Mouse (Mus musculus): ENCODE data around the gene Rfpl4. TPM values are rescaled to one million over a fixed set of nuclear protein-coding genes. Genes with fewer than 3 reads are reported as not detected.
"Not testable (repeated sequence)": the region's sequence is repeated elsewhere in the genome, so short reads cannot be mapped to it uniquely, and the experiment has no call there.

The Rfpl4 gene
- not detected in 2 replicates for total RNA-seq (2014; rRNA removed)
- polyA plus RNA-seq (2015; fragmentation: Nextera tagmentation; extraction: Ambion mirVana), result not detected in 2 replicates

DNA sequence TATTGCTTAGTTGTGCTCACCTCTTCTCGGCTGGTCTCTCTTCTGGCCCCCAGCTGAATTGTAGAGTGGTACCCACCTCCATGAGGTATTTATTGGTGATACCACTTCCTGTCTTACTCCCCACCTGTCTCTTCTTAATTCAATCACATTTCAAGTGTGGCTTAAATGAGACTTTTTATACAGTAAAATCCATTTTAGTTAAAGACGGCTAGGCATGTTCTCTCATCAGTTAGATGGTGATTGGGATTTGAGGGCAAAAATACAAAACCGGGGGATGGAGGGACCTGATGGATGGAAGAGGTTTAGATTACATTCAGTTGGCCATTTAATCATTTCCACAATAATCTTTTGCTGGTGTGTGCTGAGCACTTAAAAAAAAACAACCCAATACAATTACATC is at the start of gene Rfpl4:
Gene Rfpl4 (minus strand): TSS at position 101 of the 400 bp plus-strand sequence.
- WGBS, result 96% methylated on average over 3 of the region's 3 CpGs
- no peak within 1 kb of the TSS for H3K9ac ChIP-seq
- TF ChIP-seq CTCF (IDR thresholded peaks at IDR 0.05; ENCODE audit: low read depth), result no peak
- H3K36me3 ChIP-seq (ENCODE audit: insufficient read depth), result no peaks in the 10 kb centered on the region
- no peak within 1 kb of the TSS for H3K4me2 ChIP-seq (ENCODE audit: low read depth)
- no peaks in the 10 kb centered on the region for H3K9me3 ChIP-seq (ENCODE audit: low read length)
- ATAC-seq (no peak), DNase-seq (no peak)
- no peaks in the 10 kb centered on the region for H3K4me1 ChIP-seq (ENCODE audit: insufficient read depth)
- H3K27ac ChIP-seq (ENCODE audit: low read depth, low read length), result no peak within 1 kb of the TSS
- H3K4me3 ChIP-seq (ENCODE audit: low read depth, low read length), result no peak within 1 kb of the TSS
- H3K27me3 ChIP-seq (ENCODE audit: insufficient read depth, low read length), result no peaks in the 10 kb centered on the region

- not testable (repeated sequence) for H3K4me3 ChIP-seq (ENCODE audit: low read depth, low read length); H3K9ac ChIP-seq; DNase-seq; H3K4me1 ChIP-seq (ENCODE audit: insufficient read depth); H3K27ac ChIP-seq (ENCODE audit: low read depth, low read length); H3K27me3 ChIP-seq (ENCODE audit: insufficient read depth, low read length); ATAC-seq; H3K36me3 ChIP-seq (ENCODE audit: insufficient read depth); H3K9me3 ChIP-seq (ENCODE audit: low read length); H3K4me2 ChIP-seq (ENCODE audit: low read depth)
Observed at GRCm38 (mm10) chr7:5149570-5149969, 32.8 kb upstream of the Rfpl4 start, which contains the start of gene Vmn1r55. Gene Vmn1r55 (minus strand): TSS chr7:5149670.

DNA sequence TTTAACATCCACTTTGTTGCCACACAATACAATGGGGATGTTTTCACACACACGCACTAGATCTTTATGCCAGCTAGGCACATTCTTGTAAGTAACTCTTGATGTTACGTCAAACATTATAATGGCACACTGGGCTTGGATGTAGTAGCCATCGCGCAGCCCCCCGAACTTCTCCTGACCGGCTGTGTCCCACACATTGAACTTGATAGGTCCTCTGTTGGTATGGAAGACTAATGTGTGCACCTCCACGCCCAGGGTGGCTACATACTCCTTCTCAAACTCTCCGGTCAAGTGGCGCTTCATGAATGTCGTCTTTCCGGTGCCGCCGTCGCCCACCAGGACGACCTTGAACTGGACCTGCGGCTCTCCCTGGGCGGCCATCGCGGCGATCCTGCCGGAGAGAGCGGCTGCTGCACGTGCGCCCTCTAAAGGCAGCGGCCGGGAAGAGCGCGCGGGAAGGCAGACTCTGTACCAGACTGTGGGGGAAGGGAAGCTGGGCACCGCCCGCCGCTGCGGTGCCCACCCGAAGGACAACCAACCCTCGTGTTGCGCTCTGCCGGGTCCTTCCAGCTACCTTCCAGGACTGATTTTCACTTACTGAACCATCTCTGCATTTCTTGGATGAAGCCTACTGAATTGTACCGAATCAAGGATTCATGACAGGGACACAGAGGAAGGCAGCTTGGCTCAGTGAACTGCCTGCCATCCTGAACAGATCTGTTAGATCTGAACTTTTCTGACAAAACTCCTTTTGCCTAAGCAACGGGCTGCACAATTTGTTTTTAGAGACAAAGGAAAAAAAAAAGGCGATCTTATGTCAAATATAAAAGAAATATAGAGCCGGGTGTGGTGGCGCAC is 9.0 kb upstream of the Rfpl4 start, which contains the start of gene Rasl2-9:
Gene Rasl2-9 (minus strand): TSS at position 402 of the 858 bp plus-strand sequence.
- TF ChIP-seq CTCF (IDR thresholded peaks at IDR 0.05; ENCODE audit: low read depth), result peak; percentile 80
- no peak within 1 kb of the TSS for H3K27ac ChIP-seq (ENCODE audit: low read depth, low read length)
- H3K4me2 ChIP-seq (ENCODE audit: low read depth), result peak within 1 kb of the TSS; percentile 55
- H3K36me3 ChIP-seq (ENCODE audit: insufficient read depth), result no peaks in the 10 kb centered on the region
- H3K4me3 ChIP-seq (ENCODE audit: low read depth, low read length), result peak within 1 kb of the TSS; percentile 30
- H3K4me1 ChIP-seq (ENCODE audit: insufficient read depth), result no peaks in the 10 kb centered on the region; the same call in 1 of the 2 replicates
- H3K9me3 ChIP-seq (ENCODE audit: low read length), result no peaks in the 10 kb centered on the region
- H3K9ac ChIP-seq, result peak within 1 kb of the TSS; percentile 42
- DNase-seq, result peak; percentile 73
- 19% methylated on average over 42 of the region's 42 CpGs for WGBS
- ATAC-seq, result peak; percentile 92
- H3K27me3 ChIP-seq (ENCODE audit: insufficient read depth, low read length), result no peaks in the 10 kb centered on the region

DNA sequence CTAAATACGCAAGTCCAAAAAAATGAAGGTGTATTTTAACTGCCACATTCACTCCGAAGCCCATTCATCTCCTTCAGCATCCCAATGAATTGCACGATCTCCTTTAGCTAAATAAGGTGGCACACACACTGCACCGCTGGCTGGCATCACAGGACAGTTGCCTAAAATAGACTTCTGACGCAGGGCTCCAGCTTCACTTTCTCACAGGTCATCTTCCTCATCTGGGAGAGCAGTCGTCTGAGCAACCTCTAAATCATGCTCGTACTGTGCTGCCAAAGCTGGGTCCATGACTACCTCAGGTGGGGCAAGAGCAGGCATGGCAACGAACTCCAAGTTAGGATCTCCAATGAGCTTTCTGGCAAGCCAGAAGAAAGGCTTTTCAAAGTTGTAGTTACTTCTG is 8.3 kb upstream of the Rfpl4 start:
- Histone ChIP-seq H3K4me1 (ENCODE audit: insufficient read depth) (no peaks in the 10 kb centered on the region; the same call in 1 of the 2 replicates), H3K9me3 (ENCODE audit: low read length) (no peaks in the 10 kb centered on the region), H3K4me2 (ENCODE audit: low read depth) (no peak overlapping the region), H3K27me3 (ENCODE audit: insufficient read depth, low read length) (no peaks in the 10 kb centered on the region), H3K4me3 (ENCODE audit: low read depth, low read length) (no peak overlapping the region), H3K9ac (no peak overlapping the region), H3K36me3 (ENCODE audit: insufficient read depth) (no peaks in the 10 kb centered on the region), H3K27ac (ENCODE audit: low read depth, low read length) (no peak overlapping the region)
- 88% methylated on average over 8 of the region's 8 CpGs for WGBS
- DNase-seq (no peak), ATAC-seq (no peak)
- TF ChIP-seq CTCF (IDR thresholded peaks at IDR 0.05; ENCODE audit: low read depth), result no peak

DNA sequence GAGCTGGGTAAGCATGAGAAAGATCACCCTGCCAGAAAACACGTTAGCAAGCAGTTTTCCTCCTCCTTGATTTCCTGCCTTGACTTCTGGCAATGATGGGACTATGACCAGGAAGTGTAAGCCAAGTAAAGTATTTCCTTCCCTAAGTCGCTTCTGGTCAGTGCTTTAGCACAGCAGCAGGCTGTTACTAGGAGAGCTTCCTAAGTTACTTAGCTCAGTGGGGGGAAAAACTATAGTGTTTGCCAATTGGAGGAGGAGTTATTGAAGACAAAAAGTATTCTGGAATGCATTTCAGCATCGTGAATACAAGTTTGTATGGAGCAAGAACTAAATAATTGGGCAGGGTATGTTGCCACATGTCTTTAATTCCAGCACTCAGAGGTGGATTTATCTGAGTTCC is 4.0 kb downstream of the Rfpl4 start:
- no peaks in the 10 kb centered on the region for H3K9me3 ChIP-seq (ENCODE audit: low read length)
- DNase-seq (no peak), ATAC-seq (no peak)
- H3K4me3 ChIP-seq (ENCODE audit: low read depth, low read length), result no peak overlapping the region
- H3K4me1 ChIP-seq (ENCODE audit: insufficient read depth), result no peaks in the 10 kb centered on the region
- H3K9ac ChIP-seq, result no peak overlapping the region
- TF ChIP-seq CTCF (IDR thresholded peaks at IDR 0.05; ENCODE audit: low read depth), result no peak
- H3K27ac ChIP-seq (ENCODE audit: low read depth, low read length), result no peak overlapping the region
- WGBS, result 25% methylated on average over 3 of the region's 3 CpGs
- no peaks in the 10 kb centered on the region for H3K36me3 ChIP-seq (ENCODE audit: insufficient read depth)
- no peaks in the 10 kb centered on the region for H3K27me3 ChIP-seq (ENCODE audit: insufficient read depth, low read length)
- no peak overlapping the region for H3K4me2 ChIP-seq (ENCODE audit: low read depth)

GRCm38 (mm10) chr7:5109301-5109700 is 7.4 kb downstream of the Rfpl4 start:
- WGBS, result 87% methylated on average over 8 of the region's 8 CpGs
- Histone ChIP-seq H3K4me2 (ENCODE audit: low read depth) (no peak overlapping the region), H3K4me3 (ENCODE audit: low read depth, low read length) (no peak overlapping the region), H3K4me1 (ENCODE audit: insufficient read depth) (no peaks in the 10 kb centered on the region), H3K9ac (no peak overlapping the region), H3K27me3 (ENCODE audit: insufficient read depth, low read length) (no peaks in the 10 kb centered on the region), H3K27ac (ENCODE audit: low read depth, low read length) (no peak overlapping the region), H3K9me3 (ENCODE audit: low read length) (no peaks in the 10 kb centered on the region), H3K36me3 (ENCODE audit: insufficient read depth) (no peaks in the 10 kb centered on the region)
- no peak for TF ChIP-seq CTCF (IDR thresholded peaks at IDR 0.05; ENCODE audit: low read depth)
- ATAC-seq (no peak), DNase-seq (no peak)

DNA sequence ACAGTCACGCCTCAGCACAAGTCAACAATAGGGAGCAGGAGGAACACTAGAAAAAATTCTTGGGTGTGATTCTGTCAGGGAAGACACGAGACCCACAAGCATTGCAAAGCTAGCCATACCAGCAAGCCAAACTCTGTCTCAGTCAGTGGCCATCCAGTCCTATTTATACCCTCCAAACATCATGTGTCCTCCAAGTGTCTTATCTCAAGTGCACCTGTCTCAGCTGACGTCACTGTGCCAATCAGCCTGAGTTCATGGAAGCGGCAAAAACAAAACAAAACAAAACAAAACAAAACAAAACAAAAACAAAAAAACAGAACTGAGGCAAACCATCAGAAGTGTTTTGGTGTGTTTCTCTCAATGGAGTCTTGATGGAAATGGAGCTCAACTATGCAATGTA is 8.5 kb downstream of the Rfpl4 start:
- no peak overlapping the region for H3K4me3 ChIP-seq (ENCODE audit: low read depth, low read length)
- 75% methylated on average over 4 of the region's 4 CpGs for WGBS
- no peaks in the 10 kb centered on the region for H3K4me1 ChIP-seq (ENCODE audit: insufficient read depth)
- no peaks in the 10 kb centered on the region for H3K9me3 ChIP-seq (ENCODE audit: low read length)
- no peak for DNase-seq
- no peak overlapping the region for H3K27ac ChIP-seq (ENCODE audit: low read depth, low read length)
- no peaks in the 10 kb centered on the region for H3K27me3 ChIP-seq (ENCODE audit: insufficient read depth, low read length)
- H3K9ac ChIP-seq, result no peak overlapping the region
- TF ChIP-seq CTCF (IDR thresholded peaks at IDR 0.05; ENCODE audit: low read depth), result no peak
- no peak for ATAC-seq
- no peaks in the 10 kb centered on the region for H3K36me3 ChIP-seq (ENCODE audit: insufficient read depth)
- H3K4me2 ChIP-seq (ENCODE audit: low read depth), result no peak overlapping the region

All from forebrain, postnatal 0 days (tissue).